Mouse (Mus musculus) embryonic facial prominence, embryonic 10.5 days (tissue): ENCODE measurements at regions not wholly inside any gene's neighbourhood (a gene's known extent, or its start where the extent isn't known, plus 50 kb on each side); places are given as distances from the start of the nearest gene placed in this dataset.

Experiments used
- DNase-seq: peaks from one replicate; pipeline ENCODE4 v3.0.0-alpha.2; 2017; ENCODE audit warnings: low spot score
- H3K27ac ChIP-seq: fragments of 300-500 bp; sonication (generic); replicated peaks from 2 replicates; pipeline ENCODE4 v1.5.1; 2016; ENCODE audit warnings: mild to moderate bottlenecking
- H3K27me3 ChIP-seq: fragments of 300-500 bp; sonication (generic); replicated peaks from 2 replicates; pipeline ENCODE4 v1.6.1; 2016; ENCODE audit warnings: low read depth, mild to moderate bottlenecking; ENCODE audit not compliant: poor library complexity, severe bottlenecking
- H3K36me3 ChIP-seq: fragments of 300-500 bp; sonication (generic); replicated peaks from 2 replicates; pipeline ENCODE4 v1.6.1; 2016; ENCODE audit warnings: mild to moderate bottlenecking, moderate library complexity
- H3K4me1 ChIP-seq: fragments of 300-500 bp; sonication (generic); 2 replicates; pipeline ENCODE4 v1.6.1; 2016
- H3K4me3 ChIP-seq: fragments of 300-500 bp; sonication (generic); 2 replicates; pipeline ENCODE4 v1.5.1; 2016; ENCODE audit warnings: mild to moderate bottlenecking, moderate library complexity
- H3K9me3 ChIP-seq: fragments of 300-500 bp; sonication (generic); 2 replicates; pipeline ENCODE4 v1.6.1; 2016; ENCODE audit warnings: mild to moderate bottlenecking
- WGBS: fragments of 180-500 bp; shearing (Covaris S2); methylation state at CpG from one replicate; pipeline ENCODE4 v1.1.7; 2016; 5-methylcytosine and 5-hydroxymethylcytosine counted together

- no peaks in the 10 kb centered on the region for H3K9me3 ChIP-seq
- no peaks in the 10 kb centered on the region for H3K4me1 ChIP-seq
- H3K4me3 ChIP-seq = no peak overlapping the region
- peak; percentile 12 for DNase-seq
- 15% methylated on average over 2 of the region's 2 CpGs for WGBS
- H3K27me3 ChIP-seq = no peaks in the 10 kb centered on the region
- no peak overlapping the region for H3K27ac ChIP-seq
- H3K36me3 ChIP-seq = no peaks in the 10 kb centered on the region
Measured at GRCm38 (mm10) chrX:44228847-44229246, 139.3 kb downstream of the Dcaf12l2 start.
